Mouse (Mus musculus) embryonic fibroblast, embryonic 13.5 days (primary cell): ENCODE data around the gene Mrps22.

ENCODE experiments used
- CTCF ChIP-seq: IDR thresholded peaks from 2 replicates; pipeline ENCODE4 v1.5.1; 2011; ENCODE audit warnings: mild to moderate bottlenecking, control low read depth, low read length, moderate library complexity, borderline replicate concordance; ENCODE audit not compliant: insufficient read depth
- POLR2A ChIP-seq: IDR thresholded peaks from 2 replicates; pipeline ENCODE4 v1.6.1; 2011; ENCODE audit warnings: low read depth, mild to moderate bottlenecking, control low read depth, low read length, moderate library complexity

GRCm38 (mm10) chr9:98628480-98628879 is 27.0 kb upstream of the Mrps22 start:
- no peak; the same call in 1 of the 2 replicates for TF ChIP-seq CTCF
- no peak for TF ChIP-seq POLR2A
